Mouse (Mus musculus): ENCODE results near the gene Abcc2. TPM values are rescaled to one million over a fixed set of nuclear protein-coding genes. Genes with fewer than 3 reads are reported as not detected.
A peak's percentile ranks its signal among the peaks of the same experiment; 100 is the strongest.

Abcc2 gene
- total RNA-seq (2022): under 1 TPM in 3 of 4 experiments, not detected in 1; 0.07 to 0.44 (median 0.25) TPM

GRCm38 (mm10) chr19:43781980-43782379, at the start of gene Abcc2:
Gene Abcc2, plus strand, starts transcription at chr19:43782192.
- no peak for DNase-seq (ENCODE audit: low spot score in 2 of 2)

DNA sequence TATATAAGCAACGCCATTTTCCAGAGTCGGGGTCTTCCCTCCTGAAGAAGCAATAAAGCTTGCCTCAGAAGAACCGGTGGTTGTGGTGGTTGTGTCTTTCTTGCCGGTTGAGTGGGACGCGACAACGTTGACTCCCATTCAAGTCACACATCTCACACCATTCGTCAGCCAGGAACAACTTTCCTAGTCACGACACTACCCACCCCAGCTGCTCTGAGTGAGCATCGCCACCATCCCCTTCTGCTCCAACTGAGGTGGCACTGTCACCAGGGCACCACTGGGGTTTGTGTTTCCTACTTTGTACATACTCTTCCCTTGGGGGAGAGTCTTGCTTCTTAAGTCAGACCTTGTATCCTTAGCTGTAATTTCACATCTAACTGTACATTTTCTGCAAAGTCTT, 43.6 kb upstream of the Abcc2 start:
- DNase-seq (ENCODE audit: low spot score in 2 of 2): no peak

GRCm38 (mm10) chr19:43743401-43743800, 38.6 kb upstream of the Abcc2 start:
- no peak for DNase-seq (ENCODE audit: low spot score in 2 of 2)

- DNase-seq (ENCODE audit: low spot score in 2 of 2): no peak
These were observed 36.3 kb upstream of the Abcc2 start for GRCm38 (mm10) chr19:43745740-43746139.

DNA sequence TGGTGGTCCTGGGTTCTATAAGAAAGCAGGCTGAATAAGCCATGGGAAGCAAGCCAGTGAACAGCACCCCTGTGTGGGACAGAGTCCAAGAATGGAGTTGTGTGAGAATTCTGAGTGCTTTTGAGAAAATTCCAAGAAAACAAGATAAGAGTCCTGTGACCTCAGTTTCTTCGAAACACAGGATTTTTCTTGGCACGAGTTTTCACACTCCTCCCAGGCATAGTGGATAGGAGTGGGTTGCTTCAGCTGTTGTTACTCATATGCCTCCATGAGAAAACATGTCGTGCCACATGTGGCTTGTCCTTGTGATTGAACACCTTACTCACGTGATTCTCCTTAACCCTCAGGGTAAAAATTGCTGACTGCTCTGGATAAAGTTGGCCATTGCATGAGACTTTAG, 34.1 kb upstream of the Abcc2 start:
- no peak for DNase-seq (ENCODE audit: low spot score in 2 of 2)

DNA sequence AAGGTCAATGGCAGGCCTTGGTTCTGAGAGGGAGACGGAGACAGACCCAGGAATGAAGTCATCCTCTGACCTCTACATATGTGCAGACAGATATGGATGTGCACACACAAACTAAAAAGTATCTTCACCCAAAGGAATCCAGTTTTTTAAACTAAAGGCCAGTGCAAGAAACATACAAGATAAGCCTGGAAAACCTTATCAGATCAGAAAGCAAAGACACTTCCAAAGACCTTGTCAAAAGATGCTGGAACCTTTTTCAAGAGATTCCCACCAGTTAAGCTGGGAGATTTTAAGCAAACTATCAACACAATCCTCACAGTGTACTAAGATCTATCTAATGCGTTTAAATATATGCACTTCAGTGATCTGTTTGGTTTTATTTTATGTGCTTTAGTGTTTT, 32.0 kb upstream of the Abcc2 start:
- no peak for DNase-seq (ENCODE audit: low spot score in 2 of 2)

- peak; percentile 93 to 97 for DNase-seq (ENCODE audit: low spot score in 2 of 2)
These were observed 29.3 kb upstream of the Abcc2 start, which contains the start of the genes Cutc and Cox15 for GRCm38 (mm10) chr19:43752489-43753225. Gene Cutc, plus strand, starts transcription at chr19:43752996. Gene Cox15, minus strand, starts transcription at chr19:43753000.

DNA sequence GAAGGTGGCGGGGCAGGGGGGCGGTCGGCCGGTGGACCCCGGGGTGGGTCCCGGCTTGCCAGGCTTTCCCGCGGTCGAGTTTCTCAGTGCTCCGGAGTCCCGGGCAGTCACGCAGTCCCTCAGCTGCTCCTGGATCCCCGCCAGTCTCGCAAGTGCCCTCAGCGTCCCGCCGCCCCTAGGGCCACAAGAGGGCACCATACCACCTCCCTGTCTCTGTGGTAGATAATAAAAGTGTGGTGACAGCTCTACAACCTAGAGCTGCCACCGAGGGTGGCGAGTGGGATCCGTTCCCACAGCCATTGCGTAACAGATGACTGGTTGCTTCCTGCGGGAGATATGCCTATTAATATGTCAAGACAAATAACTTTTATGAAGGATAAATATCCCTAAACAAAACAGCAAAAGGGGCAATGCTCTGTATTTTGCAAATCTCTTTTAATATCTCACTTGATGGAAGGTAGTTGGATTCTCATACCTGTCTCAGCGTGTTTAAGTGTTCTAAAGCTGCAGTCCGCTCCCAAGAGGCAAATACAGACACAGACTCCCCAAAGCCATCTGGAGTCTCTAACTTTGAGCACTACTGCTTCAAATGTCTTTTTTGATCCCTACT, 28.7 kb upstream of the Abcc2 start:
- DNase-seq (ENCODE audit: low spot score in 2 of 2): peak; percentile 78 to 80

DNA sequence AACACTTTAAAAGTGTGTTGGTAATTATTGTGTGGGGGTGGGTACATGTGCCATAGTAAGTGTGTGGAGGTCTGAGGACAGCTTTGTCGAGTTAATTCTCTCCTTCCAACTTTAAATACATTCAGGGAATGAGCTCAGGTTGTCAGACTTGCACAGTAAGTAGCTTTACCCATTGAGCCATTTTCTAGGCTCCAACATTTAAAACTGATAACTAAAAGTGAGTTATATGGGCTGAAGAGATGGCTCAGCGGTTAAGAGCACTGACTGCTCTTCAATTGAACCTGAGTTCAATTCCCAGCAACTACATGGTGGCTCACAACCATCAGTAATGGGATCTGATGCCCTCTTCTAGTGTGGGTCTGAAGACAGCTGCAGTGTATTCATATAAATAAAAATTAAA, 27.8 kb upstream of the Abcc2 start:
- DNase-seq (ENCODE audit: low spot score in 2 of 2): no peak

DNA sequence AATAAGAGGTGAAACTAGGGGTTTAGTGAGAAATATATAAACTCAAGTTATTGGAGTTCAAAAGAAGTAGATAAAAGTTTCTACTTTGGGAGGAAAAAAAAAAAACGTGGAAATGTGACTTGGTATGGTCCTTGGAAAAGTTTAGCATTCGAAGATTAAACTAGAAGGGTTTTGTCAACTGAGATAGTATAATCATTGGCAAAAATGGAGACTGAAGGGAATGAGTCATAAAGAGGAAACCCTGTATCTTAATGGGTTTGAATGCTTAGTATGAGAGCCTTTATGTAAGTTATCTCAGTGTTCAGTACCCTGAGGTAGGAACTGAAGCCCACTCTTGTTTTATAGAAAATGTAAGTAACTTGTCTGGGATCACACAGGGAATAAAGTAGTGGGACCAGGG, 27.1 kb upstream of the Abcc2 start:
- no peak for DNase-seq (ENCODE audit: low spot score in 2 of 2)

DNA sequence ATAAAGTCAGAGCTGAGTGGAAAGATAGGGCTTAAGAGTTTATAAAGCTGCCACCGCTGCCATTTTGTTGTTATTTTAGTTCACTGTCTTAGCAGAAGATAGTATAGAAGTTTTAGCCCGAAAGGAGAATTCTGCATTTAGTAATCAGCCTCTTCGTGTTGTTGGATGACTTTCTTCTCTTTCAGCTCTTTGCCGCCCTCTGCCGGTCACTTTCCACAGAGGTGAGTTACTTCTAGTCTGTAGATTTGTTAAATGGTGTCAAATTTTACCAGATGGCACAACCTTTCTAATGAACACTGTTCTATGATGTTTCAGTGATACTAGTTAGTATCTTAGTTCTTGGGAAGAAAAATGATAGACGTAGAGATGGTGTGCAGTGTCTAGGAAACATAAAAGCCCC, 21.5 kb upstream of the Abcc2 start:
- peak in 1 of 2 experiments; percentile 49 for DNase-seq (ENCODE audit: low spot score in 2 of 2)

DNA sequence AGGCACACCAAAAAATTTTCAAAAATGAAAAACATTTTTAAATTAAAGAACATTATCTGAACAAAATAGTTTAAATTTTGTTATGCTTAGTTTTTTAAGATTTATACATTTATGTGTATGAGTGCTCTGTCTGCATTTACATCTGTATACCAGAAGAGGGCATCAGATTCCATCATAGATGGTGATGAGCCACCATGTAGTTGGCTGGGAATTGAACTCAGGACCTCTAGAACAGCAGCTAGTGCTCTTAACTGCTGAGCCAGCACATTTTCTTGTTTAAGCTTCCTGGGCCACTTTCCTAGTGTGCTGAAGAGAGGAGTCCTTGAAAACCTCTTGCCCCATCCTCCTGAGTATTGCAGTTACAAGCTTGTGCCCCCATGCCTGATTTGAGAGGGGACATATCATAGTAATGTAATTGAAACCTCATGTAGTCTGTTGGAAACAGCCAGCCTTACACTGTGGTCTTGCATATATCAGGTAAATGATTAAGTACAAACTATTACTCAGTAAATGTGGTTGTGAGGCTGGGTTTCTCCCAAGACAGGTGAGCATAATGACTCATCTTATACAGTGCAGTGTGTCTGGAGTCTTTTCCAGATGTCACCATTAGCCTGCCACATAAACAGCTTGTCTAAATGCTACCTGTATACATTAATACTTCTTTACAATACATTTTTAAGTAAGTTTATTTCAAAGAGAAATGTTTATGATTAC, 20.3 kb upstream of the Abcc2 start:
- DNase-seq (ENCODE audit: low spot score in 2 of 2): no peak

- DNase-seq (ENCODE audit: low spot score in 2 of 2): no peak
These were observed 19.6 kb upstream of the Abcc2 start for GRCm38 (mm10) chr19:43762410-43762809.

DNA sequence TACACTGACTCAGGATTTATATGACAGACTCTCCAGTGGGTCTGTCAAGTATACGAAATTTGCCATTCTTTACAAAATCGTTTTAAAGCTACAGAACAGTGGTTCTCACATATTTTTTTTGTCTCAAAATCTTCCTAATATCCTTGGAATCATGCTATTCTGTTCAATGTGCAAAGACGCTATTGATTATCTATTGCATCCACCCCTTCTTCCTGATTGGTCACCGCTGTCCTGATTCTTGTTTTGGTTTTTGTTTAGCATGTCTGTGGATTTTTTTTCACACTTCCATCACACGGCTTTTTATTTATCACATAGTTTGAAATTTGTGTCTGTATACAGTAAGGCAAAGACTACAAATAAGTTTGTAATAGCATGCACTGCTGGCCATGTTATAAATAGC, 15.5 kb upstream of the Abcc2 start:
- DNase-seq (ENCODE audit: low spot score in 2 of 2): no peak

DNA sequence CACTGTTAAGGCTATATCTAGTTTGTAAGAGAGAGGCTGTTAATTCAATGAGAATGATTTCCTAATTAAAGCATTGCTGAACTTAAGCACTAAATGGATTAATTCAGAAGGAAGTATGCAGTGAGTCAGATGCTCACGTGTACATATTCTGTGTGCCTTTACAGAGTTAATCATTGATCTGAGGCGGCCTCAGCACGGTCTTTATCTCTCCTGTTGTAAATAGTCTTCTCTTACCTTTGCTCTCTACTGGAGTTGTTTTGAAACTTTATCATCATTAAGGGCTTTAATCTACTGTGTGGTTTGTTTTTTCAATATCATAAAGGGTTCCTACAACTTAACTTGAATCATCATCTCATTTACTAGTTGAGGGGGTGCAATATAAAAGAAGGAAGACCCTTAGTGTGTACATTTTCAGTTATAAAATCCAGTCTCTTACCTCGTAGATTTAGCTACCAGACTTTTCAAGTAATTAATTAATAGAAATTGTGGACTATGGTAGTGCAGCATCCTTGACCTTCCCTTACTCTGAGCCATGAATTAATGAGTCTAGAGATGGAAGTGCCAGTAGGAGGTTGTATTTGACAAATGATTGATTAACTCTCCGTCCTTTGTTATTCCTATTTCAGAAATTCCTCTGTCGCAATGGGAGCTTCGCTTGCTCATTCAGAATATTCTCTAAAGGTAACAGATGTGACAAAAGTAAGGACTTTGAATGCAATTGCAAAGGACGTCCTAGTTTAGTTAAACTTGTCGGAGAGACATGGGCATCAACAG, 14.3 kb upstream of the Abcc2 start:
- no peak for DNase-seq (ENCODE audit: low spot score in 2 of 2)

GRCm38 (mm10) chr19:43769366-43769960, 12.5 kb upstream of the Abcc2 start:
- no peak for DNase-seq (ENCODE audit: low spot score in 2 of 2)

- DNase-seq (ENCODE audit: low spot score in 2 of 2): no peak
These were observed 11.4 kb upstream of the Abcc2 start for GRCm38 (mm10) chr19:43770584-43770983.

DNA sequence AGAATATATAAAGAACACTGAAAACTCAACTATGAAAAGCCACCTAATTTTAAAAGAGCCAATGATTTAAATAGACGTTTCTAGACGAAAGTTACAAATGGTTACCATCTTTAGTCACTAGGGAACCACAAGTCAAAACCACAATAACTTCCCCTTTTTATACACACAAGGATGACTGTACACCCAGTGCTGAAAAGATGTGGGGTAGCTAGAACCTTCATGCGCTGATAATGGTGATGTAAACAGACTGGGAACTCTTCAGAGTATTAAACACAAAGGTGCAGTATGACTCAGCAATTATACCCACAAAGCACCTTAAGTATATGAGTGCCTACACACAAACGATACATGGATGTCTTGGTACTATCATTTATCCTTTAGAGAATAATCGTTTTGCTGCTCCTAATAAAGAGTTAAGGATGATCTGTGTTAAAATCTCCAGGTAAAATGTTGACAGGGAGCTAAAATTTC, 10.5 kb upstream of the Abcc2 start:
- DNase-seq (ENCODE audit: low spot score in 2 of 2): no peak

GRCm38 (mm10) chr19:43772311-43772710, 9.7 kb upstream of the Abcc2 start:
- DNase-seq (ENCODE audit: low spot score in 2 of 2): no peak

- no peak for DNase-seq (ENCODE audit: low spot score in 2 of 2)
These were observed 6.6 kb upstream of the Abcc2 start for GRCm38 (mm10) chr19:43775433-43775832.

- no peak for DNase-seq (ENCODE audit: low spot score in 2 of 2)
These were observed 5.4 kb upstream of the Abcc2 start for GRCm38 (mm10) chr19:43776561-43776960.
